Mouse (Mus musculus): ENCODE results near the gene Olfr288.
A peak's percentile ranks its signal among the peaks of the same experiment; 100 is the strongest.

The Olfr288 gene

GRCm38 (mm10) chr15:98195442-98195841, at the start of gene Olfr288:
Gene Olfr288 (minus strand): TSS chr15:98195542.
- no peak for DNase-seq (ENCODE audit: low spot score in 2 of 2)

- no peak for DNase-seq (ENCODE audit: low spot score in 2 of 2)
These were observed 40.1 kb upstream of the Olfr288 start for GRCm38 (mm10) chr15:98235442-98235841.

GRCm38 (mm10) chr15:98234350-98234749, 39.0 kb upstream of the Olfr288 start, which contains the start of gene Olfr286:
Gene Olfr286 (minus strand): TSS chr15:98234450.
- DNase-seq (ENCODE audit: low spot score in 2 of 2), result no peak

- no peak for DNase-seq (ENCODE audit: low spot score in 2 of 2)
These were observed 30.8 kb upstream of the Olfr288 start for GRCm38 (mm10) chr15:98226096-98226495.

GRCm38 (mm10) chr15:98225610-98226009, 30.3 kb upstream of the Olfr288 start:
- no peak for DNase-seq (ENCODE audit: low spot score in 2 of 2)

- DNase-seq (ENCODE audit: low spot score in 2 of 2), result no peak
These were observed 27.0 kb upstream of the Olfr288 start for GRCm38 (mm10) chr15:98222377-98222776.

GRCm38 (mm10) chr15:98220877-98221276, 25.5 kb upstream of the Olfr288 start, which contains the start of the genes Gm44579 and Olfr287:
Gene Gm44579 (minus strand): TSS chr15:98220977.
Gene Olfr287 (minus strand): TSS chr15:98221056.
- DNase-seq (ENCODE audit: low spot score in 2 of 2), result no peak

- DNase-seq (ENCODE audit: low spot score in 2 of 2), result no peak
These were observed 18.8 kb upstream of the Olfr288 start for GRCm38 (mm10) chr15:98214130-98214529.

GRCm38 (mm10) chr15:98213336-98213870, 18.1 kb upstream of the Olfr288 start:
- no peak for DNase-seq (ENCODE audit: low spot score in 2 of 2)

- no peak for DNase-seq (ENCODE audit: low spot score in 2 of 2)
These were observed 14.3 kb upstream of the Olfr288 start for GRCm38 (mm10) chr15:98209676-98210075.

- no peak for DNase-seq (ENCODE audit: low spot score in 2 of 2)
These were observed 10.9 kb downstream of the Olfr288 start for GRCm38 (mm10) chr15:98184456-98184855.

- no peak for DNase-seq (ENCODE audit: low spot score in 2 of 2)
These were observed 13.3 kb downstream of the Olfr288 start for GRCm38 (mm10) chr15:98181856-98182570.

GRCm38 (mm10) chr15:98181132-98181711, 14.1 kb downstream of the Olfr288 start:
- peak; percentile 93 to 96 for DNase-seq (ENCODE audit: low spot score in 2 of 2)

GRCm38 (mm10) chr15:98180567-98181131, 14.7 kb downstream of the Olfr288 start:
- DNase-seq (ENCODE audit: low spot score in 2 of 2), result no peak

- no peak for DNase-seq (ENCODE audit: low spot score in 2 of 2)
These were observed 18.0 kb downstream of the Olfr288 start for GRCm38 (mm10) chr15:98177320-98177719.

GRCm38 (mm10) chr15:98173821-98174220, 21.5 kb downstream of the Olfr288 start:
- peak; percentile 76 to 90 for DNase-seq (ENCODE audit: low spot score in 2 of 2)

- no peak for DNase-seq (ENCODE audit: low spot score in 2 of 2)
These were observed 23.2 kb downstream of the Olfr288 start for GRCm38 (mm10) chr15:98172113-98172512.

GRCm38 (mm10) chr15:98170917-98171316, 24.4 kb downstream of the Olfr288 start:
- DNase-seq (ENCODE audit: low spot score in 2 of 2), result no peak

GRCm38 (mm10) chr15:98170365-98170764, 25.0 kb downstream of the Olfr288 start:
- DNase-seq (ENCODE audit: low spot score in 2 of 2), result peak in 1 of 2 experiments; percentile 65

- no peak for DNase-seq (ENCODE audit: low spot score in 2 of 2)
These were observed 26.7 kb downstream of the Olfr288 start for GRCm38 (mm10) chr15:98168622-98169004.

GRCm38 (mm10) chr15:98167645-98168621, 27.4 kb downstream of the Olfr288 start:
- peak; percentile 87 to 93 for DNase-seq (ENCODE audit: low spot score in 2 of 2)
